Mouse (Mus musculus): ENCODE data around the gene Fgfr2. TPM values are rescaled to one million over a fixed set of nuclear protein-coding genes. Genes with fewer than 3 reads are reported as not detected.

Gene Fgfr2
- polyA plus RNA-seq, 1 experiment from 2014 or later, result 24.9 TPM

DNA sequence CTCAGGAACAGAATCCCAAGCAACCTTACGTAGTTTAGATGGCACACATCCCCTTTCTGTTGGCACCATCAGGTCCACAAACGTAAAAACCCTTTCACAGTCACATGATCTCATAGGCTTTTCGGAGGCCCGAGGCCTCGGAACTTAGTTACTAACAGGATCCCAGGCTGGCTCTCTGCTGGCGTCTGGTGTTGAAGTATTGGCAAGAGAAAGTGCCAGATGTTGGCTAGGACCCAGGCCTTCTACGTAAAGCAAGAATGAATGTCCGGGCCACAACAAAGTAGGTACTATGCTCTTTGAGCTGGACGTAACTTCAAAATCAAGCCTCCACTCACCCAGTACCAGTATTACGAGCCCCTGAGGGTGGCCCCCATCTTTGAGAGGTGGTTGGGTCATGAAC lies 909.1 kb downstream of the Fgfr2 start:
- Histone ChIP-seq H3K4me3 (ENCODE audit: low read depth, low read length) (no peak overlapping the region), H3K9ac (ENCODE audit: low read depth, low read length) (no peak overlapping the region), H3K9me3 (replicated peaks; ENCODE audit: control insufficient read depth, low read length) (no peaks in the 10 kb centered on the region), H3K36me3 (ENCODE audit: control insufficient read depth, insufficient read depth, low read length) (no peaks in the 10 kb centered on the region), H3K27ac (ENCODE audit: low read depth, low read length) (no peak overlapping the region), H3K4me1 (ENCODE audit: control insufficient read depth, insufficient read depth, low read length) (no peaks in the 10 kb centered on the region), H3K27me3 (ENCODE audit: control insufficient read depth, insufficient read depth, low read length) (no peaks in the 10 kb centered on the region), H3K4me2 (no peak overlapping the region)
- 74% methylated on average over 10 of the region's 10 CpGs for WGBS (ENCODE audit: insufficient replicate concordance)
- ATAC-seq (replicated peaks; ENCODE audit: insufficient number of reproducible peaks, low FRiP score, low TSS enrichment), result no peak

DNA sequence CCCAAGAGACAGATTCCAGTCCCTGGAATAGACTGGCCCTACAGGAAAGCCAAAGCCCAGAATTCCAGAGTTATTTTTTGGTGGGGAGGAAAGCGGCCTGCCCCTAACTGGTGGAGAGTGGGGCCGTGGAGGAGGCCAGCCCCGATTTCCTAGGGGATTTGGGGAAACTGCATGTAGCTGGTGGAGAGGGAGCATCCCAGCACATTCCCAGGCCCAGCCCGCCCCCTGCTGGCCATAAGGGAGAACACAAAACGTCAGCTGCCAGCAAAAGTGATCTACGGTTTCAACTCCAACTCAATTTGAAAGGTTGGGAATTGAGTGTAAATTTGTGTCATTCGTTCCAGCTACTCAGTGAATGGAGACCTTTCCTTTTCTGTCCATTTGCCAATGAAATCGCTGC lies 909.7 kb downstream of the Fgfr2 start:
- no peaks in the 10 kb centered on the region for H3K9me3 ChIP-seq (replicated peaks; ENCODE audit: control insufficient read depth, low read length)
- no peaks in the 10 kb centered on the region for H3K36me3 ChIP-seq (ENCODE audit: control insufficient read depth, insufficient read depth, low read length)
- H3K4me3 ChIP-seq (ENCODE audit: low read depth, low read length), result no peak overlapping the region
- 7% methylated on average over 8 of the region's 8 CpGs for WGBS (ENCODE audit: insufficient replicate concordance)
- H3K4me1 ChIP-seq (ENCODE audit: control insufficient read depth, insufficient read depth, low read length), result no peaks in the 10 kb centered on the region
- ATAC-seq (replicated peaks; ENCODE audit: insufficient number of reproducible peaks, low FRiP score, low TSS enrichment), result no peak
- H3K27ac ChIP-seq (ENCODE audit: low read depth, low read length), result no peak overlapping the region
- no peak overlapping the region for H3K9ac ChIP-seq (ENCODE audit: low read depth, low read length)
- no peak overlapping the region for H3K4me2 ChIP-seq
- no peaks in the 10 kb centered on the region for H3K27me3 ChIP-seq (ENCODE audit: control insufficient read depth, insufficient read depth, low read length)

DNA sequence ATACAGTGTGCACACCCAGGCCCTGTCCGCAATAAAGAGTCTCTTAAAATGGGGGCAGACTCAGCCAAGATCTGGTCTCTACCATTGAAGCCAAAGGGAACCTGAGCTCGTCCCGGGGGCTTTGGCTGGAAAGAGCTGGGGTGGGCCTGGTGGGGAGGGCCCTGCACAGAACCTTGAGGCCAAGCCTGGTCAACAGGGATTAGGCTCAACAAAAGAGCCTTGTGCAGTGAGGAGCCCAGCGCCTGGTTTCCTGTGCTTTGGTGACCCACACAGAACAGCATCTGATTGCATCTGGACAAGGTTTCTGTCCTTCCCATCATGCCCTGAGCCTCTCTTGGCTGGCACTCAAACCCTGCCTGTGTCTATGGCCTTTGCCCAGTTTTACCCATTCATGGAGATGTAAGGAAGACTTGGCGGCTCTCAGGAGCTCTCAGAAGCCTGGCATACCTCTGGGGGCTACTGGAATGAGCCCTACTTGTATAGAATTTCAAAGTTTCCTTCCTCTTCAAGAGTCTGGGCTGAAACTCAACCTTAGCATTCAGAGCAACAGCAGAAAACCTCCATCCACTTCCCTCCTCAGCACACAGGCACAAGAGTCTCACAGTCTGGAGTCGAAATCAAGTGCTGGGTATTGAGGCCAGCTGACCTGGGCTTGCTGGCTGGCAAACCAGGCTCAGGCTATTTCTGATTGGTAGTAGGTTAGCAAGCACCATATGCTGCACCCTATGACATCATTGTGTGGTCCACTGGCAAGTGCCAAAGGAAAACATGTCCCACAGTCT lies 911.0 kb downstream of the Fgfr2 start:
- Histone ChIP-seq H3K36me3 (ENCODE audit: control insufficient read depth, insufficient read depth, low read length) (no peaks in the 10 kb centered on the region), H3K27me3 (ENCODE audit: control insufficient read depth, insufficient read depth, low read length) (no peaks in the 10 kb centered on the region), H3K4me3 (ENCODE audit: low read depth, low read length) (no peak overlapping the region), H3K4me2 (no peak overlapping the region), H3K27ac (ENCODE audit: low read depth, low read length) (no peak overlapping the region), H3K9me3 (replicated peaks; ENCODE audit: control insufficient read depth, low read length) (no peaks in the 10 kb centered on the region), H3K4me1 (ENCODE audit: control insufficient read depth, insufficient read depth, low read length) (no peaks in the 10 kb centered on the region), H3K9ac (ENCODE audit: low read depth, low read length) (no peak overlapping the region)
- 88% methylated on average over 6 of the region's 6 CpGs for WGBS (ENCODE audit: insufficient replicate concordance)
- ATAC-seq (replicated peaks; ENCODE audit: insufficient number of reproducible peaks, low FRiP score, low TSS enrichment), result no peak

DNA sequence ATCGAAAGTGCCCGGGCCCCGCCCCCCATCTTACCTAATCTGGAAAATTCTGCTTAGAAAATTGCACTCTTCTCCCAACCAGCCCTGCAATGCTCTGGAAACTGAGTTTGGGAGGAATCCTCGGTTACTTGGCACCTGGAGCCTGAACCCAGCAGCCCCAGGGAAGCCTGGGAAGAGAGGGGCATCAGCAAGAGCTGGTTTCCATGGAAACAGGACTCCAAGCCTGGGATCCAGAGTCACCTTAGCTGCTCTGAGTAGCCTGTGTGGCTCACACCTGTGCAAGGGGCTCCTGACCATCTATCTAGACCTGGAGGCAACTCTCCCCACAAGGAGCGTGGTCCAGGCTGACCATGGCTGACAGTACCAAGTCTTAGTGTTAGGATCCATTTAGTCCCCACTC lies 912.5 kb downstream of the Fgfr2 start:
- H3K9me3 ChIP-seq (replicated peaks; ENCODE audit: control insufficient read depth, low read length), result no peaks in the 10 kb centered on the region
- no peak overlapping the region for H3K27ac ChIP-seq (ENCODE audit: low read depth, low read length)
- no peak overlapping the region for H3K4me2 ChIP-seq
- ATAC-seq (replicated peaks; ENCODE audit: insufficient number of reproducible peaks, low FRiP score, low TSS enrichment), result no peak
- no peak overlapping the region for H3K9ac ChIP-seq (ENCODE audit: low read depth, low read length)
- H3K4me3 ChIP-seq (ENCODE audit: low read depth, low read length), result no peak overlapping the region
- H3K4me1 ChIP-seq (ENCODE audit: control insufficient read depth, insufficient read depth, low read length), result no peaks in the 10 kb centered on the region
- no peaks in the 10 kb centered on the region for H3K36me3 ChIP-seq (ENCODE audit: control insufficient read depth, insufficient read depth, low read length)
- WGBS (ENCODE audit: insufficient replicate concordance), result 73% methylated on average over 5 of the region's 5 CpGs
- no peaks in the 10 kb centered on the region for H3K27me3 ChIP-seq (ENCODE audit: control insufficient read depth, insufficient read depth, low read length)

DNA sequence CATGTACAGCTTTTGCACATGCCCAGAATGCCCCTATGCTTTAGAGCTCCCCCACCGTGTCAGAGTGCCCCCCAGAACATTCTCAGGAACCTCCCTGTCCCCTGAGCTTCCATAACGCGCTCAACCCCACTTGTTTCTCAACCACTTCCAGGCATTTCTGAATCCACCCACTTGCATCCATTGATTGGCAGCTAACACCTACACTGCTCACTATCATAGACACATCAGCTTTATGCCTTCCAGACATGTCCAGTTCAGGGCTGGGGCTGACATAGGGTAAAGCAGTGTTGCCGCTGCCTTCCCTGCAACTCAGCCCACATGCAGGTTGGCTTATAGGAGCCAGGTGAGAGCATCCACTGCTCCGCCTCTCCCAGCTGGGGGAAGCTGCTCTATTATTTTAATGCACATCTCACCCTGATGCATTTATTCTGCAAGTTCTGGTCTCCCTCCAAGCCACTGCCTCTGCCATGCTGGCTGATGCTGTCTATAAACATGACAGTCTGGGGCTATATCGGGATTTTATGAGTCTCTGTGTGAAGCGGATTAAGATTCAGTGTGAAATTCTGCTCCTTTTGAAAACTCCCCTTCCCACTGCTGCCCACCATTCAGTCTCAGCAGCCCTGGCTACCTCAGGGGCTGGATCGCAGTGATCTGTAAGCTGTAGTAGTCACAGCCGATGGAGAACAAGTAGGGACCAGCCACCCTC lies 914.1 kb downstream of the Fgfr2 start:
- 71% methylated on average over 9 of the region's 9 CpGs for WGBS (ENCODE audit: insufficient replicate concordance)

DNA sequence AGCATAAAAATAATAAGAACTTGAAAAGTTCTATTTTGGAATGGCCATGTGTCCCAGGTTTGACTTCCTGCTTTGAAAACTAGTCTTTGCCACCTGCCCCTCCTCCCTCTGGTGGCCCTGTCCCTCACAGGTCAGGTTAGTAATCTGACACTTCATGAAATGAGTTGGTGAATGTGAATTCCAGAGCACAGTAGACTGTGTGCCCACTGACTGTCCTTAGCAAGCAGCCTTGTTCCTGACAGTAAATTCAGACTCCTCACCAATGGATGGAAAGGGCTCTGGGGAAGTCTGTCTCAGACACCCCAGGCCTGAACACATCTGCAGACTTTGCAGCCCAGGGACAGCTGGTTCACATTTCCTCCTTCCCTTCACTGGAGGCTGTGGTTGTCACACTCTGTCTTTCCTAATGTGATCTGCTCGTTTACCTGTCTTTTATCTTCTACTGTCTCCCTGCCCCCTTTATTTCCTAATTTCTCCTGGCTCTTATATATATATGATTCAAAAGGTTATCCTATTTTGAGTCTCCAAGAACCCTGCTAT lies 919.0 kb downstream of the Fgfr2 start:
- no peak overlapping the region for H3K9ac ChIP-seq (ENCODE audit: low read depth, low read length)
- no peak for ATAC-seq (replicated peaks; ENCODE audit: insufficient number of reproducible peaks, low FRiP score, low TSS enrichment)
- no peaks in the 10 kb centered on the region for H3K9me3 ChIP-seq (replicated peaks; ENCODE audit: control insufficient read depth, low read length)
- 5% methylated on average over 1 of the region's 1 CpGs for WGBS (ENCODE audit: insufficient replicate concordance)
- H3K27ac ChIP-seq (ENCODE audit: low read depth, low read length), result no peak overlapping the region
- no peaks in the 10 kb centered on the region for H3K36me3 ChIP-seq (ENCODE audit: control insufficient read depth, insufficient read depth, low read length)
- H3K4me2 ChIP-seq, result no peak overlapping the region
- H3K4me3 ChIP-seq (ENCODE audit: low read depth, low read length), result no peak overlapping the region
- no peaks in the 10 kb centered on the region for H3K27me3 ChIP-seq (ENCODE audit: control insufficient read depth, insufficient read depth, low read length)
- H3K4me1 ChIP-seq (ENCODE audit: control insufficient read depth, insufficient read depth, low read length), result no peaks in the 10 kb centered on the region

More for the DNA sequence above, 914.1 kb downstream of the Fgfr2 start:
- Histone ChIP-seq H3K27ac (ENCODE audit: low read depth, low read length) (no peak overlapping the region), H3K9ac (ENCODE audit: low read depth, low read length) (no peak overlapping the region), H3K4me2 (no peak overlapping the region), H3K27me3 (ENCODE audit: control insufficient read depth, insufficient read depth, low read length) (no peaks in the 10 kb centered on the region), H3K9me3 (replicated peaks; ENCODE audit: control insufficient read depth, low read length) (no peaks in the 10 kb centered on the region), H3K4me1 (ENCODE audit: control insufficient read depth, insufficient read depth, low read length) (no peaks in the 10 kb centered on the region), H3K4me3 (ENCODE audit: low read depth, low read length) (no peak overlapping the region), H3K36me3 (ENCODE audit: control insufficient read depth, insufficient read depth, low read length) (no peaks in the 10 kb centered on the region)
- no peak for ATAC-seq (replicated peaks; ENCODE audit: insufficient number of reproducible peaks, low FRiP score, low TSS enrichment)

DNA sequence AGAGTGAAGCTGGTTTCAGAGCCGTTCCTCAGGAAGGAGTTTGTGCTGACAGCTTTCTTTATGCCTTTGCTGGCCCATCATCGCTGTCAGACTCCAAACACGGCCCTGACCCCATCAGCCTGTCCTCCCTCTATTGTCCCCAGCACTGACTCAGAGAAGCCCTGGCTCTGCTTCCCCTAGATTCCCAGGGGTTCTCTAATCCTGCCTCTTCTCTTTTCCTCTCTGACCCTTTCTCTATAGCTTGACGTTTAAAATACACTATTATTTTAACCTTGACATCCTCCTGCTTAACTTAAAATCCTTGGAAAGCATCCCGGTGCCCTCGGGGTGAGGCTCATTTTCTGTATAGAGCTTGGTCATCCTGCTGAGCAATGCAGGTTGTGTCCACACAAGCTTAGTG lies 923.5 kb downstream of the Fgfr2 start:
- no peak overlapping the region for H3K9ac ChIP-seq (ENCODE audit: low read depth, low read length)
- no peaks in the 10 kb centered on the region for H3K36me3 ChIP-seq (ENCODE audit: control insufficient read depth, insufficient read depth, low read length)
- no peaks in the 10 kb centered on the region for H3K27me3 ChIP-seq (ENCODE audit: control insufficient read depth, insufficient read depth, low read length)
- no peaks in the 10 kb centered on the region for H3K9me3 ChIP-seq (replicated peaks; ENCODE audit: control insufficient read depth, low read length)
- no peaks in the 10 kb centered on the region for H3K4me1 ChIP-seq (ENCODE audit: control insufficient read depth, insufficient read depth, low read length)
- 50% methylated on average over 6 of the region's 6 CpGs for WGBS (ENCODE audit: insufficient replicate concordance)
- H3K4me2 ChIP-seq, result no peak overlapping the region
- no peak overlapping the region for H3K27ac ChIP-seq (ENCODE audit: low read depth, low read length)
- no peak for ATAC-seq (replicated peaks; ENCODE audit: insufficient number of reproducible peaks, low FRiP score, low TSS enrichment)
- no peak overlapping the region for H3K4me3 ChIP-seq (ENCODE audit: low read depth, low read length)

DNA sequence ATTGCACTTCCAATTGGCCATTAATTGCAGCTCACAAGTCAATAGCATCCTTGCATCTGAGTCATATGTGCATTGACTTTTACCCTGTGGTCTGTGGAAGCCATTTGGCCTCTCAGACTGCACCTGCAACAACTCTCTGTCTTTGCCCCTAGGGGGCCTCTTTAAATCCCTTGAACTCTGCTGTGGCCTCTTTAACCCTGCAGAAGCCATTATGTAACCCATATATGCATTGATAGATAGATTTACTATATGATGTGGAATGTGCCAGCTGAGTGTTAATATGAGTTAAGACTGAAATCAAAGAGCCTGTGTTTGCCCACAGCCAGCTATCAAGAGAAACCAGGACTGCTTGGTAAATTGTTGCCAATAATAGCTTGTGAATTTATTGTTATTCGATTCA lies 924.3 kb downstream of the Fgfr2 start:
- no peaks in the 10 kb centered on the region for H3K4me1 ChIP-seq (ENCODE audit: control insufficient read depth, insufficient read depth, low read length)
- 82% methylated on average over 1 of the region's 1 CpGs for WGBS (ENCODE audit: insufficient replicate concordance)
- ATAC-seq (replicated peaks; ENCODE audit: insufficient number of reproducible peaks, low FRiP score, low TSS enrichment), result no peak
- no peak overlapping the region for H3K4me3 ChIP-seq (ENCODE audit: low read depth, low read length)
- H3K27me3 ChIP-seq (ENCODE audit: control insufficient read depth, insufficient read depth, low read length), result no peaks in the 10 kb centered on the region
- H3K9me3 ChIP-seq (replicated peaks; ENCODE audit: control insufficient read depth, low read length), result no peaks in the 10 kb centered on the region
- H3K4me2 ChIP-seq, result no peak overlapping the region
- H3K36me3 ChIP-seq (ENCODE audit: control insufficient read depth, insufficient read depth, low read length), result no peaks in the 10 kb centered on the region
- H3K9ac ChIP-seq (ENCODE audit: low read depth, low read length), result no peak overlapping the region
- H3K27ac ChIP-seq (ENCODE audit: low read depth, low read length), result no peak overlapping the region

Data from heart, embryonic 11.5 days (tissue).